In the genomic region with DNA sequence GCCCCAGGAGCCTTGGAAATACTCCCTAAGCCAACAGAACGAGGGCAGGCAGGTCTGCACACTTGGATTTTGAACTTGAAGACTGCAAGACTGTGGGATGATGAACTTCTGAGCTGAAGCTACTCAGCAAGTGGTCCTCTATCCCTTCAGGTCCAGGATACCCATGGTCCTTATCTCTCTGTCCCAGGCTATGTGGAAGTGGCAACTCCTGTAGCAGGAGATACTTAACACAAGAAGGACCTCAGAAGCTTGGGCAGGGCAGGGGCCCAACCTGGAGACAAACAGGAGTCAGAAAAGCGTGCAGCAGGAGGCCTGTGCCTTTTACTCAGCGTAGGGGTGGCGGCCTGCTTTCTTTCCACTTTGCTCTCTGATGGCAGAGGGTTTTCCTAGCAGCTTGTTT, we compare ENCODE assay signal across 1 mouse cellular context.
TF ChIP-seq lines count a peak whose summit lies in the region.

No protein-coding gene starts in this region.

TF ChIP-seq in MEL, 35 proteins besides CTCF, POLR2A, EP300 and RAD21:
- TF ChIP-seq MYB (IDR thresholded peaks at IDR 0.05; ENCODE audit: low read depth, low read length) (no peak), TBP (IDR thresholded peaks at IDR 0.05; ENCODE audit: low read depth, low read length) (0 out of 2 replicates have a peak, but pooled peaks have one; percentile 16), POLR2AphosphoS2 (IDR thresholded peaks at IDR 0.05; ENCODE audit: low read length) (no peak), ZC3H11A (IDR thresholded peaks at IDR 0.05; ENCODE audit: low read depth, low read length) (no peak), ZNF384 (IDR thresholded peaks at IDR 0.05; ENCODE audit: low read depth, low read length) (no peak), ZMIZ1 (IDR thresholded peaks at IDR 0.05; ENCODE audit: low read depth, low read length) (no peak), GABPA (IDR thresholded peaks at IDR 0.05; ENCODE audit: low read depth, low read length) (no peak), BHLHE40 (IDR thresholded peaks at IDR 0.05; ENCODE audit: borderline replicate concordance, low read depth, low read length) (no peak), MAZ (IDR thresholded peaks at IDR 0.05; ENCODE audit: low read depth, low read length) (no peak), TAL1 (IDR thresholded peaks at IDR 0.05; ENCODE audit: low read length) (peak; percentile 96), MAFK (IDR thresholded peaks at IDR 0.05; ENCODE audit: borderline replicate concordance, low read depth, low read length) (no peak), UBTF (IDR thresholded peaks at IDR 0.05; ENCODE audit: borderline replicate concordance, insufficient read depth, low read depth, low read length) (no peak), USF1 (IDR thresholded peaks at IDR 0.05; ENCODE audit: low read depth, low read length) (no peak), KAT2A (conservative IDR thresholded peaks at IDR 0.05; ENCODE audit: low read depth, low read length) (no peak), JUND (IDR thresholded peaks at IDR 0.05; ENCODE audit: low read depth, low read length) (no peak), CHD2 (IDR thresholded peaks at IDR 0.05; ENCODE audit: low read length) (no peak), MYC (IDR thresholded peaks at IDR 0.05; ENCODE audit: low read depth, low read length) (no peak), ZKSCAN1 (IDR thresholded peaks at IDR 0.05; ENCODE audit: low read depth, low read length) (no peak), SIN3A (IDR thresholded peaks at IDR 0.05; ENCODE audit: low read length) (no peak), POLR2AphosphoS5 (IDR thresholded peaks at IDR 0.05; ENCODE audit: borderline replicate concordance, low read depth, low read length) (no peak), NRF1 (IDR thresholded peaks at IDR 0.05; ENCODE audit: insufficient read depth, low read depth, low read length, poor library complexity, severe bottlenecking) (no peak), GATA1 (IDR thresholded peaks at IDR 0.05; ENCODE audit: low read depth, low read length) (peak; percentile 71), USF2 (IDR thresholded peaks at IDR 0.05; ENCODE audit: borderline replicate concordance in 1 of 2, insufficient read depth in 1 of 2, low read depth in 1 of 2, low read length in 2 of 2) (no peak), HCFC1 (IDR thresholded peaks at IDR 0.05; ENCODE audit: low read depth, low read length) (no peak), CHD1 (IDR thresholded peaks at IDR 0.05; ENCODE audit: low read depth, low read length) (no peak), MAX (IDR thresholded peaks at IDR 0.05; ENCODE audit: low read length) (no peak), TCF12 (IDR thresholded peaks at IDR 0.05; ENCODE audit: low read depth, low read length) (peak; percentile 73), MEF2A (IDR thresholded peaks at IDR 0.05; ENCODE audit: extremely low read depth, insufficient replicate concordance, low read depth, low read length, poor library complexity, severe bottlenecking) (no peak)
TF ChIP-seq in MEL: peak in this region for 4.
